Mouse (Mus musculus): Measurements from ENCODE around the gene Opcml. TPM values are rescaled to one million over a fixed set of nuclear protein-coding genes. Genes with fewer than 3 reads are reported as not detected.

The Opcml gene
- polyA plus RNA-seq, 1 experiment from 2014 or later: 1.6 TPM

- Histone ChIP-seq H3K4me1 (replicated peaks; ENCODE audit: control insufficient read depth, insufficient read depth, low read length) (no peaks in the 10 kb centered on the region), H3K9ac (ENCODE audit: low read depth, low read length) (no peak overlapping the region), H3K27ac (ENCODE audit: low read depth, low read length) (no peak overlapping the region), H3K4me3 (ENCODE audit: low read depth, low read length) (no peak overlapping the region), H3K36me3 (ENCODE audit: control insufficient read depth, insufficient read depth, low read length) (no peaks in the 10 kb centered on the region), H3K4me2 (no peak overlapping the region), H3K27me3 (replicated peaks; ENCODE audit: control insufficient read depth, insufficient read depth, low read length) (no peaks in the 10 kb centered on the region), H3K9me3 (ENCODE audit: control insufficient read depth, low read length) (no peaks in the 10 kb centered on the region)
- DNase-seq (ENCODE audit: low spot score) (no peak), ATAC-seq (replicated peaks; ENCODE audit: low FRiP score) (no peak)
- WGBS: 71% methylated on average over 1 of the region's 1 CpGs
Observed at GRCm38 (mm10) chr9:28131521-28131920, 340.9 kb downstream of the Opcml start.

GRCm38 (mm10) chr9:28136614-28137013 lies 346.0 kb downstream of the Opcml start:
- no peaks in the 10 kb centered on the region for H3K4me1 ChIP-seq (replicated peaks; ENCODE audit: control insufficient read depth, insufficient read depth, low read length)
- H3K4me3 ChIP-seq (ENCODE audit: low read depth, low read length): no peak overlapping the region
- H3K27ac ChIP-seq (ENCODE audit: low read depth, low read length): no peak overlapping the region
- no peaks in the 10 kb centered on the region for H3K9me3 ChIP-seq (ENCODE audit: control insufficient read depth, low read length)
- DNase-seq (ENCODE audit: low spot score) (no peak), ATAC-seq (replicated peaks; ENCODE audit: low FRiP score) (no peak)
- 72% methylated on average over 2 of the region's 2 CpGs for WGBS
- no peaks in the 10 kb centered on the region for H3K36me3 ChIP-seq (ENCODE audit: control insufficient read depth, insufficient read depth, low read length)
- H3K4me2 ChIP-seq: no peak overlapping the region
- no peaks in the 10 kb centered on the region for H3K27me3 ChIP-seq (replicated peaks; ENCODE audit: control insufficient read depth, insufficient read depth, low read length)
- no peak overlapping the region for H3K9ac ChIP-seq (ENCODE audit: low read depth, low read length)

- Histone ChIP-seq H3K36me3 (ENCODE audit: control insufficient read depth, insufficient read depth, low read length) (no peaks in the 10 kb centered on the region), H3K9ac (ENCODE audit: low read depth, low read length) (no peak overlapping the region), H3K4me1 (replicated peaks; ENCODE audit: control insufficient read depth, insufficient read depth, low read length) (no peaks in the 10 kb centered on the region), H3K9me3 (ENCODE audit: control insufficient read depth, low read length) (no peaks in the 10 kb centered on the region), H3K4me3 (ENCODE audit: low read depth, low read length) (no peak overlapping the region), H3K27ac (ENCODE audit: low read depth, low read length) (no peak overlapping the region), H3K4me2 (no peak overlapping the region), H3K27me3 (replicated peaks; ENCODE audit: control insufficient read depth, insufficient read depth, low read length) (no peaks in the 10 kb centered on the region)
- DNase-seq (ENCODE audit: low spot score) (no peak), ATAC-seq (replicated peaks; ENCODE audit: low FRiP score) (no peak)
- 84% methylated on average over 12 of the region's 12 CpGs for WGBS
Observed at GRCm38 (mm10) chr9:28139957-28140597, 349.5 kb downstream of the Opcml start.

GRCm38 (mm10) chr9:28149507-28149906 lies 358.9 kb downstream of the Opcml start:
- no peaks in the 10 kb centered on the region for H3K4me1 ChIP-seq (replicated peaks; ENCODE audit: control insufficient read depth, insufficient read depth, low read length)
- H3K9ac ChIP-seq (ENCODE audit: low read depth, low read length): no peak overlapping the region
- no peak for DNase-seq (ENCODE audit: low spot score)
- H3K4me3 ChIP-seq (ENCODE audit: low read depth, low read length): no peak overlapping the region
- H3K27me3 ChIP-seq (replicated peaks; ENCODE audit: control insufficient read depth, insufficient read depth, low read length): no peaks in the 10 kb centered on the region
- no peak overlapping the region for H3K4me2 ChIP-seq
- no peak overlapping the region for H3K27ac ChIP-seq (ENCODE audit: low read depth, low read length)
- no peak for ATAC-seq (replicated peaks; ENCODE audit: low FRiP score)
- 76% methylated on average over 3 of the region's 3 CpGs for WGBS
- no peaks in the 10 kb centered on the region for H3K9me3 ChIP-seq (ENCODE audit: control insufficient read depth, low read length)
- H3K36me3 ChIP-seq (ENCODE audit: control insufficient read depth, insufficient read depth, low read length): no peaks in the 10 kb centered on the region

- Histone ChIP-seq H3K4me3 (ENCODE audit: low read depth, low read length) (no peak overlapping the region), H3K27ac (ENCODE audit: low read depth, low read length) (no peak overlapping the region), H3K9me3 (ENCODE audit: control insufficient read depth, low read length) (no peaks in the 10 kb centered on the region), H3K4me2 (no peak overlapping the region), H3K27me3 (replicated peaks; ENCODE audit: control insufficient read depth, insufficient read depth, low read length) (no peaks in the 10 kb centered on the region), H3K36me3 (ENCODE audit: control insufficient read depth, insufficient read depth, low read length) (no peaks in the 10 kb centered on the region), H3K4me1 (replicated peaks; ENCODE audit: control insufficient read depth, insufficient read depth, low read length) (no peaks in the 10 kb centered on the region), H3K9ac (ENCODE audit: low read depth, low read length) (no peak overlapping the region)
- DNase-seq (ENCODE audit: low spot score) (no peak), ATAC-seq (replicated peaks; ENCODE audit: low FRiP score) (no peak)
- WGBS: 34% methylated on average over 6 of the region's 6 CpGs
Observed at GRCm38 (mm10) chr9:28153748-28154147, 363.2 kb downstream of the Opcml start.

GRCm38 (mm10) chr9:28157092-28157491 lies 366.5 kb downstream of the Opcml start:
- WGBS: 75% methylated on average over 7 of the region's 7 CpGs
- ATAC-seq (replicated peaks; ENCODE audit: low FRiP score) (no peak), DNase-seq (ENCODE audit: low spot score) (no peak)
- Histone ChIP-seq H3K9ac (ENCODE audit: low read depth, low read length) (no peak overlapping the region), H3K27ac (ENCODE audit: low read depth, low read length) (no peak overlapping the region), H3K4me2 (no peak overlapping the region), H3K36me3 (ENCODE audit: control insufficient read depth, insufficient read depth, low read length) (no peaks in the 10 kb centered on the region), H3K27me3 (replicated peaks; ENCODE audit: control insufficient read depth, insufficient read depth, low read length) (no peaks in the 10 kb centered on the region), H3K9me3 (ENCODE audit: control insufficient read depth, low read length) (no peaks in the 10 kb centered on the region), H3K4me3 (ENCODE audit: low read depth, low read length) (no peak overlapping the region), H3K4me1 (replicated peaks; ENCODE audit: control insufficient read depth, insufficient read depth, low read length) (no peaks in the 10 kb centered on the region)

GRCm38 (mm10) chr9:28160953-28161352 lies 370.4 kb downstream of the Opcml start:
- Histone ChIP-seq H3K9ac (ENCODE audit: low read depth, low read length) (no peak overlapping the region), H3K27me3 (replicated peaks; ENCODE audit: control insufficient read depth, insufficient read depth, low read length) (no peaks in the 10 kb centered on the region), H3K36me3 (ENCODE audit: control insufficient read depth, insufficient read depth, low read length) (no peaks in the 10 kb centered on the region), H3K4me2 (no peak overlapping the region), H3K4me1 (replicated peaks; ENCODE audit: control insufficient read depth, insufficient read depth, low read length) (no peaks in the 10 kb centered on the region), H3K9me3 (ENCODE audit: control insufficient read depth, low read length) (no peaks in the 10 kb centered on the region), H3K27ac (ENCODE audit: low read depth, low read length) (no peak overlapping the region), H3K4me3 (ENCODE audit: low read depth, low read length) (no peak overlapping the region)
- ATAC-seq (replicated peaks; ENCODE audit: low FRiP score) (no peak), DNase-seq (ENCODE audit: low spot score) (no peak)
- WGBS: 87% methylated on average over 1 of the region's 1 CpGs

- Histone ChIP-seq H3K4me3 (ENCODE audit: low read depth, low read length) (no peak overlapping the region), H3K4me1 (replicated peaks; ENCODE audit: control insufficient read depth, insufficient read depth, low read length) (no peaks in the 10 kb centered on the region), H3K9ac (ENCODE audit: low read depth, low read length) (no peak overlapping the region), H3K27ac (ENCODE audit: low read depth, low read length) (no peak overlapping the region), H3K27me3 (replicated peaks; ENCODE audit: control insufficient read depth, insufficient read depth, low read length) (no peaks in the 10 kb centered on the region), H3K36me3 (ENCODE audit: control insufficient read depth, insufficient read depth, low read length) (no peaks in the 10 kb centered on the region), H3K4me2 (no peak overlapping the region), H3K9me3 (ENCODE audit: control insufficient read depth, low read length) (no peaks in the 10 kb centered on the region)
- ATAC-seq (replicated peaks; ENCODE audit: low FRiP score): no peak
- WGBS: 60% methylated on average over 4 of the region's 4 CpGs
- no peak for DNase-seq (ENCODE audit: low spot score)
Observed at GRCm38 (mm10) chr9:28163946-28164345, 373.4 kb downstream of the Opcml start.

GRCm38 (mm10) chr9:28171890-28172289 lies 381.3 kb downstream of the Opcml start:
- H3K9ac ChIP-seq (ENCODE audit: low read depth, low read length): no peak overlapping the region
- no peak overlapping the region for H3K4me2 ChIP-seq
- no peak overlapping the region for H3K4me3 ChIP-seq (ENCODE audit: low read depth, low read length)
- no peak overlapping the region for H3K27ac ChIP-seq (ENCODE audit: low read depth, low read length)
- no peaks in the 10 kb centered on the region for H3K36me3 ChIP-seq (ENCODE audit: control insufficient read depth, insufficient read depth, low read length)
- H3K4me1 ChIP-seq (replicated peaks; ENCODE audit: control insufficient read depth, insufficient read depth, low read length): no peaks in the 10 kb centered on the region
- ATAC-seq (replicated peaks; ENCODE audit: low FRiP score) (no peak), DNase-seq (ENCODE audit: low spot score) (no peak)
- WGBS: 5% methylated on average over 6 of the region's 6 CpGs
- no peaks in the 10 kb centered on the region for H3K9me3 ChIP-seq (ENCODE audit: control insufficient read depth, low read length)
- H3K27me3 ChIP-seq (replicated peaks; ENCODE audit: control insufficient read depth, insufficient read depth, low read length): no peaks in the 10 kb centered on the region
